Mouse (Mus musculus) WW6 (cell line): ENCODE data around the gene Chd1.
"Not testable (repeated sequence)": the region's sequence is repeated elsewhere in the genome, so short reads cannot be mapped to it uniquely, and the experiment has no call there.

Experiments
- DNase-seq: peaks from one replicate; pipeline ENCODE4 v3.0.0-alpha.2; 2013; ENCODE audit warnings: low read depth, low spot score

Chd1 gene

DNA sequence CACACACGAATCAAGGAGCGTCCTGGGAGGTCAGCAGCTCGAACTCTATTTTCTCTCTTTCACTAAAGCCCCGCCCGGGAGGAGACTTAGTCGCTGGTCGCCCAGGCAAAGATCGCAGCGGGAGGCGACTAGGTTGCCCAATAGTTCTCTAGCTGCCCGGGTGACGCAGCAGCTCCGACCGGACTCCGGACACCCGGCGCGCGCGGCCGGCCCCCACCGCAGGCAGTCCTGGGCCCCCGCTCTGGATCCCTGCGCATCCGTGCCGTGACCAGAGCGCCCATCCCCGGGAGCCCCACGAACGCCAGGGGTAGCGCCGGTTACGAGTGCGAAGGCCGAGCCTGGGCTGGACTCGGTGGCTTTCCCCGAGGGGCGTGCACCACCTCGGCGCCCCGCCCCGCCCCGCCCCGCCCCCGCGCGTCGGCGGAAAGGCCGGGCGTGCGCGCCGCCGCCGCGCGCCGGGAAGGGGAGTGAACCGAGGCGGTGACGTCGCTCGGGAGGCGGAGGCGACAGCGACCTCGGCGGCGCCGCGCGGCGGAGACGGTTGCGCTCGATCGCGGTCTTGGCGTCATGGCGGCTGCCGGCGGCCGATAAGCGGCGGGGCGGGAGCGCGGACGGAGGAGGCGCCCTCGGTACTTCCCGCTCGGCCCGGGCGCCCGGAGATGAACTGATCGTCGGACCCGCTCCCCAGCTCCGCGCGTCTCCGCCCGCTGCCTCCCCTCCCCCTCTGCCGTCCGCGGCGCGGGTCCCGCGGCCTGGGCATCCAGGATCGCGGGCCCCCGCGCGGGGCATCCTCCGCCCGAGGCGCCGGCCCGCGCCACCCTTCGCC is at the start of gene Chd1:
TSS of gene Chd1 (plus strand) at position 493 of the 826 bp plus-strand sequence.
- peak; percentile 65 for DNase-seq

- peak; percentile 36 for DNase-seq
Observed at GRCm38 (mm10) chr17:15656881-15657607, 47.7 kb upstream of the Chd1 start.

DNA sequence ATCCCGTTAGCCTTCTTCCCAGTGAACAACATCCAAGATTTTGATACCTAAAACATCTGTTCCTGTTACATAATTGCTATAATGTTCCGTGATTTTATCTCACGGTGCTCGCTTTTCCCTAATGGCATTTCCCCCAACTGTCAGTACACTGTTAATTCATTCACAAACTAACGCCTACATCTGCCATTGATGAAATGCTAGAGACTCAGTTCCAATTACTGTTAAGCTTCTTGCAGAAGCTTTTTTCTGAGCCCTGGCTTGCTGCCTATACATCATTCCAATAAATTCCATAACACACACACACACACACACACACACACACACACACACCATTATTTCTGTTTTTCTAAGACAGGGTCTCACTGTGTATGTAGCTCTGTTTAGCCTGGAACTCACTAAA is 31.9 kb upstream of the Chd1 start:
- no peak for DNase-seq

- DNase-seq = no peak
Observed at GRCm38 (mm10) chr17:15677970-15678645, 26.7 kb upstream of the Chd1 start.

DNA sequence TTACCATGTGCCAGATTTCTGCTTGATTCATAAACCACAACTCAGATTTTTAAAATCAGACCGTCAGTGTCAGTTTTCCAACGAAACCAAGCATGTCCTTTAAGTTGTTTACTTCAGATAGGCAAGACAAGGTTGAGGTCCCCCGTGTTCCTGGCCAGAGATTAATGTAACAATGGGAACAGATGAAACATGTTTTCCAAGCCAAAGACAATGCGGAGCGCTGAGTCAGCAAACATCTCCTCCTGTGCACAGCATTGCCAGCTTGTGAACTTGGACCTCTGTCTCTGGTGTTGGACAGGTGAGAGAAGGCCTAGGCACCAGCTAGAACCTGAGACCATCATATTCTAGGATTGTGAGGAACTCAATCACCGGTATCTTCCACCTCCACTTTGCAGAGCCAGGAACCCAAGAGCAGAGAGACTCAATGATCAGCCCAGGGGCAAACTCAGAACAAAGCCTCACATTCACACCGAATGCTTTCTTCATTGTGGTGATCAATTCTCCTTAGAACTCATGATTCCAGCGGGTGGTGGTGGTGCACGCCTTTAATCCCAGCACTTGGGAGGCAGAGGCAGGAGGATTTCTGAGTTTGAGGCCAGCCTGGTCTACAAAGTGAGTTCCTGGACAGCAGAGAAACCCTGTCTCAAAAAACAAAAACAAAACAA is 24.7 kb upstream of the Chd1 start:
- no peak for DNase-seq

DNA sequence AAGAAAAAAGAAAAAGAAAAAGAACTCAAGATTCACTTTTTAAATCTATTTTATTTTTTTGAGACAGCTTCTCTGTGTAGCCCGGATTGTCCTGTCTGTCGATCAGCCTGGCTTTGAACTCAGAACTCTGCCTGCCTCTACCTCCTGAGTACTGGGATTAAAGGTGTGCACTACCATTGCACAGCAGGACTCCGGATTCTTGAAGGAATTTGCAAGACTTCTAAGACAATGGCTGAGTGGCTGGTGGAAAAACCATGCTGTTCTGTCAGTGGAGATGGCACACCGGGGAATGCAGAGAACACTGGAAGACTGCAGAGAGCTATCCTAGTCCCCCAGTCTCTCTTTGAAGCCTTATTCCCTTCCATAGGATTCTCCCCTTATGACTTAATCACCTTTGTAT is 24.1 kb upstream of the Chd1 start:
- no peak for DNase-seq

GRCm38 (mm10) chr17:15686396-15686795 is 18.4 kb upstream of the Chd1 start:
- DNase-seq = no peak

DNA sequence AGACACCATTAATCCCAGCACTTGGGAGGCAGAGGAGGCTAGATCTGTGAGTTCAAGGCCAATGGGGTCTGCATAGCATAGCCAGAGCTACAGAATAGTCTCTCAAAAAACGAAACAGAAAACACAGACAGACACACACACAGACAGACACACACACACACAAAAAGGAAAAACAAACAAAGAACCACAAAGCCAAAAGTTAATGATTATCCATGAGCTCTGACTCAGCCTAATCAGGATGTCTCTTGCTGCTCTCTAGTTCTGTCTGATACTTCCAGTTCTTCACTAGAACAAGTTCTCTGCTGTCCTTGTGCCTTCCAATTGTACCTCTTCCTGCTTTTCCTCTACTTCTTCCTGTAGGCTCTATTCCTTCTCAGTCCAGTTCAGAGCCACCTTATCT is 14.5 kb upstream of the Chd1 start:
- no peak for DNase-seq

DNA sequence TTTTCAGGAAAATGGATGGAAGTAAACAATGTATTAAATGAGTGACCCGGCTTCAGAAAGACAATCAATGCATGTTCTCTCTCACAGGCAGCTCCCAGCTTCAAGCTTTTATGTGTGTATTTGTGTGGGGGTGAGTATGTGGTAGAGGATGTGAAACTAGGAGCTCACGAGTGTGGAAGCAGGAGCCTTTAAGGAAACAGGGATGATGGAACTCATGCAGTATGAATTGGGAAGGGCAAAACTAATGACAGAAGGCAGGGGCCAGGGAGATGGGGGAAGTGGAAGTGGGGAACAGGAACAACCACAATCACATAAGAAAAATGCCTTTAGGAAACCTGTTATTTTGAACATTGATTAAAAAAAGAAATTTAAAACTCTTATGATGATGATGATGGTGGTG is 9.2 kb upstream of the Chd1 start:
- no peak for DNase-seq

DNA sequence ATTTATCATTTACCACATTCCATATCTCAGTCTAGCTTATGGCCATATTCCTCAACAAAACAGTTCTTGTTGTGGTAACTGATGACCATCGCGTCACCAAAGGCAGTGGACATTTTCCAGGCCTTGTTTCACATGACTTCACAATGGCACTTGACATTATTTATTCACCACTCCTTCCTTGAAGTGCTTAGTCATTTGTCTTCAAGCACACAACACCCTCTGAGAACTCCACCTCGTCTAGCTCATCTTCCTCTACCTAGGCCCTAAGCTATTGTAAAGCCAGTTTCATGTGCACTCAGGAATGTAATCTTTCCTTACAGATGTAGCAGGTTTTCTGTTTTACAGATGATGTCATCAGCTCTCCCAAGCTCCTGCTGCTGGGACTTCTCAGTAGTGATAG is 5.8 kb upstream of the Chd1 start:
- DNase-seq = no peak

GRCm38 (mm10) chr17:15701505-15701904 is 3.3 kb upstream of the Chd1 start:
- DNase-seq = no peak

- DNase-seq = no peak
Observed at GRCm38 (mm10) chr17:15704158-15704474, 651 bp upstream of the Chd1 start.

DNA sequence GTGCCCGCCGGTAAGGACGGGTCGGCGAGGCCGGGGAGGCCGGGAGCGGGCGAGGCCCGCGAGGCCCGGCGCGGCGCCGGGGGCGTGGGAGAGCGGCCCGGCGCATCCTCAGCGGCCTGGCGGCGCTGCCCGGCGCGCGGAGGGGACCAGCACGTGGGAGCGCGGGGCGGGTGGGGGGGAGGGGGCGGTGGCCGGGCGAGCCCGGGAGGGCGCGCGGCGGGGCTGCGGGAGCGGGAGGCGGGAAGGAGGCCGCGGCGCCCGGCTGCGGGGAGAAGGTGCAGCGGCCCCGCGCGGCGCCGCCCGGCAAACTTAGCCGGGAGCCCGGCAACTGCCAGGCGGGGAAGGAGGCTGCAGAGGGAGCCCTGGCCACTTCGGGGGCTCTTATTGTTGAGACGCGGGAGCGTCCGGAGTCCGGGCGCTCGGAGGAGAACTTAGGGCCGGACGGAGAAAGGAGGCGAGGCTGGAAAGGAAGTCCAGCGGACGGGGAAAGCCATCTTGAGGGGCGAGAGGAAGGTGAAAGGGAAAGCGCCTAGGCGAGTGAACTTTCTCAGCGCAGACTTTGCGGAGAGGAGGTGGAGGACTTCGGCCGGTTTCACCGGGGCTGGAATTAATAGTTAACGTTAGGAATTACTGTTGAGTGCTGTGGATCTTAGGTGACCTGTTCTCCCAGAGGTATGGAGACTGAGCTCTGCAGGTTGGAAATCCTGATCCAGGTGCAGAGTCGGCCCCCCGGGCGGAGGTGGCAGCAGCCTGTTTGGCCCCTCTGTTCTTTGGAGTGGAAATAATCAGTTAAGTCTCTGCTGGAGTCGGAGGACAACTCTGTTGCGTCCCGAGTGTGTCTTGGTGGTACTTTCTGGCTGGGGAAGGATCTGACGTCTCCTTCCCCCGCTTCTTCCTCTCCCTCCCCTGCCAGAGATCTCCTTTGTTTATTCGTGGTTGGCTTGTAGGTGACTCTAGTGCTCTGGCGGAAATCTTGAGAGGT is 827 bp downstream of the Chd1 start:
- DNase-seq = no peak

DNA sequence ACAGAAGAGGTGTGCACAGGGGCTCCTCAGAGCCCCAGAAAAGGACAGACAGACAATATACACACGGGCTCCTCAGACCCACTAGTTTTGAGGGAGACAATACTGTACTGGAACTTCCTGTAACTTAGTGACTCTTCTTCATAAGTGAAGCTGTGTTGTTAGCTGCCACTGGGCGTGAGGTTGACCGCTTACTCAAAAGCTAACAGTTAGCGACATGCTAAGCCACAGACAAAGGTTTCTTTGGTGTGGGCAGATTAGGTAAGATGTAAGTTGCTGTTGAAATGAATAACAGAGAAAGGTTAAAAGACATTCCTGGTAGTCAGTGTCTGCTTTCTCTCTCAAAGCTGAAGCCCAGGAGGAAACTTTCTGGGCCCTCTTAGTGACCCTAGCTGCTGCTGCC is 9.7 kb downstream of the Chd1 start:
- no peak for DNase-seq

DNA sequence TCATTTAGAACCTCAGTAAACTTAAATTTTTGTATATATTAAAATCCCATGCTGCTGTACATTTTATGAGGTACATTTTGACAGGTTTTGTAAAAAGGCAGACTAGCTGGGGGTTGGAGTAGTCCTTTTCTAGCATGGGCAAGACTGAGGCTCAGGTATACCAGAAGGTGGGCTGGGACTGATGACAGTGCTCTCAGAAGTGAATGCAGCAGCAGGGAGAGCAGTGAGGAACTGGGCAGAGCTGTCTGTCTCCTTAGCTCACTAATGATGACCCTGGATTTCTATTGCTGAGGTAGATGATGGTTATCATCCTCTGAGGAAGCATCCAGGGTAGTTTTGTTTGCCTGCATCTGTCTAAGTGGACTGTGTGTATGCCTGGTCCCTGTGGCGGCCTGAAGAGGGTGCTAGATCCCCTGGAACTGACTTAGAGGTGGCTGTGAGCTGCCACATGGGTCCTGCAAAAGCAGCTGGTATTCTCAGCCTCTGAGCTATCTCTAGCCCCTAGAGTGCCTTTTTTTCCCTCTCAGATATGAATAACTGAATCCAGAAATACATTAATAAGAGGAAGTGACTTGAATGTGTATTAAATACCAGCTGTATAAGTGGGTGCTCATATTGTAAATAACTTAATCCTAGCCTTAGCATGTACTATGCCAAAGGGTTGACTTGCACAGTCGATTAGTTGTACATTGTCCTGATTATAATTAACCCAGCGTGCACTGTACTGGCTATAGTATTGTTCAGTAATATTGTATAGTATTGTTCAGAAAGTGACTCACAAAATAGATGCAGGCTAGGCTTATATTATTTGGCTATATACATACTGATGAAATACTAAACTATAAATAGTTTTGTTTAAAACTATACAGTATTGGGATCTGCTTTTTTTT is 10.5 kb downstream of the Chd1 start:
- no peak for DNase-seq

- DNase-seq = no peak
Observed at GRCm38 (mm10) chr17:15715940-15716339, 11.2 kb downstream of the Chd1 start.

- DNase-seq = no peak
Observed at GRCm38 (mm10) chr17:15720841-15721240, 16.1 kb downstream of the Chd1 start.

GRCm38 (mm10) chr17:15723291-15723690 is 18.5 kb downstream of the Chd1 start:
- no peak for DNase-seq

GRCm38 (mm10) chr17:15723866-15724475 is 19.2 kb downstream of the Chd1 start:
- not testable (repeated sequence) for DNase-seq
